Mouse (Mus musculus): ENCODE measurements at regions not wholly inside any gene's neighbourhood (a gene's known extent, or its start where the extent isn't known, plus 50 kb on each side); places are given as distances from the start of the nearest gene placed in this dataset.

DNA sequence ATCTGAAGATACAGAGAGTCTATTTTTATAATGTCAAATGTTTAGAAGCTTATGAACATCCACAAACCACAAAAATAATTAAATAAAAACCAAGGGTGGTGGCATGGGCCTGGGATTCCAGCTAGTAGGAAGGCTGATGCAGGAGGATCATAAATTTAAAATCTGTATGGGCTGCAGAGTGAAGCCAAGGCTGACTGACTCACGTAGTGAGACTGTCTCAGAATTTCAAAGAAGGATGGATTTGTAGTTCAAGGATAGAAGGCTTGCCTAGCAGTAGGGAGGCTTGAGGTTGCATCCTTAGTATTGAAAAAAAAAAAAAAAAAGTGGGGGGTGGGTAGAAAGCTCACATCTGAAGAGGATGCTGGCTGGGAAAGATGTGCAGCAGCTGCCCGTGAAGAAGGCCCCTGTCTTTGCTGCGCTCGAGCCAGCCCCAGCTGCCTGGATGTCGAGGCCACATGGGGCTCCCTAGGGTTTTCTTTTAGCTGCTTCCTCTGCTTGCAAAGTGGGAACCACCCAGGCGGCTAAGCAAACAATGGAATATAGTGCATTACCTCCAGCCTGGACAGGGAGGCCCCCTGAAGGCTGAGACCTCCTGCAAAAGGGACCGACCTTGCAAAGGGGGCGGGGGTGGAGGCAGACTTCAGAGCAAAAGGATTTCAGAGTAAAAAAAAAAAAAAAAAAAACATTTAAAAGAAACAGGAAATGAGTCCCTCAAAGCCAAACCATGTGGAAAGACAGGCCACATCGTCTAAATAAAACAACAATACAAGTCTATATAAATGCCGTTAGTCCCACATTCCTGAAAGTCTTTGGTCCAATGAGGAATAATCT lies 101.3 kb downstream of the Tmco5 start:
- peak; percentile 19 for DNase-seq (ENCODE audit: low spot score)

DNA sequence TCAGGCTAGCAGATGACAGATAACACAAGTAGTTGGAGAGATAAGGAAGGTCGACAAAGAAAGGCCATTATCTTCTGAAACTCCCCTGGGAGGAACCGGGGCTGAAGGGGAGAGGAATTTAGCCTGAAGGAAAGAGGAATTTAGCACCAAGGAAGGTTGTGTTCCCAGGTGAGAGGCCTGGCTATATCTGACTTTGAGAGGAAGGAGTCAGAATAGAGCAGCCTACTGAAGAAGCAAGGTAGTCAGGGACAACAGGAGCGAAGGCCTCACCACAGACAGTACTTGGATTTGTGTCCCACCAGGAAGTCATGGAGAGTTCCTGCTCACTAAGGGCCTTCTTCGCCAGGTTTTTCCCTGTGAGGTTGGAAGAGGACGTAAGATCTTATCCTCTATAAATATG lies 102.2 kb downstream of the Tmco5 start:
- DNase-seq (ENCODE audit: low spot score) = no peak

GRCm38 (mm10) chr2:116983351-116983750 lies 104.9 kb downstream of the Tmco5 start:
- no peak for DNase-seq (ENCODE audit: low spot score)

GRCm38 (mm10) chr2:116983821-116984351 lies 105.4 kb downstream of the Tmco5 start:
- DNase-seq (ENCODE audit: low spot score) = no peak

DNA sequence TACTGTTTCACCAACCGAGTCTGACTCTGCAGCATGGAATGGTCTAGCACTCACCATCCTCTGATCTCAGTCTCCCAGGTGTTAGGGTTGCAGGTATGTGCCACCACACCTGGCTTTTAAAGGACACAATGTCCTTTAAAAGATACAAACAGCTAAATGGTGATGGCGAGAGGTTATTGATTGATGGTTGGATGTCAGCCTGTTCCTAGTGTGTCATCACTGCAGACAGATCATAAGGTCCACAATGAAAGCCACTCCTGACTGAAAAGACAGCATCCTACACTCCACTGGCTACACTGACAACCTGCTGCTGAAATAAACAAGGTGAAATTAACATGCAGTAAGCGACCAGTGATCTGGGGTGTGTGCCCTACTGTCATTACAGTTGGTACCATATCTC lies 106.1 kb downstream of the Tmco5 start:
- DNase-seq (ENCODE audit: low spot score) = no peak

- DNase-seq (ENCODE audit: low spot score) = no peak
Observed at GRCm38 (mm10) chr2:116985549-116985948, 107.1 kb downstream of the Tmco5 start.

GRCm38 (mm10) chr2:116988953-116989674 lies 110.6 kb downstream of the Tmco5 start:
- no peak for DNase-seq (ENCODE audit: low spot score)

DNA sequence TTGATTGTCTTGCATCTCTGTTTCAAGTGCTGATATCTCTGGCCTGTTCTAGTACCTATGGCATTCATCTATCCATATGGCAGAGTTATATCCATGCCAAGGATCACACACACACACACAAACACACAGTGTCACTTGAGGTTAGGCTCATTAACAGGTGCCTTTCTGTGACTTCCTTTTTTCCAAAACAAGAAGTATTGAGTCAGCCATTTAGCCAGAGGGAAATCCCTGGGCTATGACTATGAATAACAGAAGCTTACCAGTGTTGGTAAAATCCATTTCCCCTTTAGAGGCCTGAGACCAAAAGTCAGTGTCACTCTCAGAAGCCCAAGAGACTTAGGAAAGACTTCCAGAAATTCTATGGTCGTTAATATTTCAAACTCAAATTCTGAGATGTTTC lies 111.6 kb downstream of the Tmco5 start:
- DNase-seq (ENCODE audit: low spot score) = no peak

DNA sequence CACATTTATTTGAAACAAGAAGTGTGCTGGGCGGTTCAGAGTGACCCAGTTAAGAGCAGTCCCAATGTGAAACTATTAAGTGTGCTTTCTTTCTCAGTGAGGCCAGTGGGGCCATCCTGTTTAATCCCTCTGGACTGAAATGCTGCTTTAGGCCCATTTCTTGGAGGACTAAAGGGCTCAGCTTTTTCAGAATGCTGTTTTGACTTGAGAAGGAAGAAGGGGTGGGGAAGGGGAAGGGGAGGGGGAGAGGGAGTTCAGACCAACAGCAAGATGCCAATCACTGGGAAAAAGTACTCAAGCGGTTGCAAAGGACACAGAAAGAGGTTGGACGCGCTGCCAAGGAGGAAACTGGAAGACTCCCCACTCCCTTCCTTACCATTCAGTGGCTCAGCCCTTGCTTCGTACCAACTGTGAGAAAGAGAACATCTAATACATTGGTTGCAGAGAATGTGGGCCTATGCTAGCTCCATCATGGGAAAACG lies 113.1 kb downstream of the Tmco5 start:
- no peak for DNase-seq (ENCODE audit: low spot score)

GRCm38 (mm10) chr2:116993724-116994123 lies 115.2 kb downstream of the Tmco5 start:
- DNase-seq (ENCODE audit: low spot score) = no peak

- DNase-seq (ENCODE audit: low spot score) = no peak
Observed at GRCm38 (mm10) chr2:116996302-116996701, 117.8 kb downstream of the Tmco5 start.

DNA sequence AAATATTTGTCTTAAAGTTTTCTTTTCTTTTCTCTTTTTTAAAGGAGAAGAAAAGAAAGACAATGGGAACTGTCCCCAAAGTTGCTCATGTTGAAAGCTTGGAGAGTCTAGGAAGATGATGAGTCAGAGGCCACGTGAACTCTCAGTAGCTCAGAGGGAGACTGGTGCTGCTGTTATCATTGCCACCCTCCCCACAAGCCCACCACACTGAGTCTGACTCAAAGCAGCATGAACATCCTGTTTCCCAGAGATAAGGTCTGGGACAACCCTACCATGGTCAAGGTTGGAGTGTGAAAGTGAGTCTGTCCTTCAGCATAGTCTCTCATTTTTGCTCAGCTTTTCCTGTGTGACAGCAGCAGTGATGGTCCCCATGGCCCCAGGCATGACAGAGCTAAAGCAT lies 120.3 kb downstream of the Tmco5 start:
- no peak for DNase-seq (ENCODE audit: low spot score)

- no peak for DNase-seq (ENCODE audit: low spot score)
Observed at GRCm38 (mm10) chr2:116999592-116999991, 121.1 kb downstream of the Tmco5 start.

- DNase-seq (ENCODE audit: low spot score) = no peak
Observed at GRCm38 (mm10) chr2:117003976-117004375, 117.2 kb upstream of the Spred1 start.

DNA sequence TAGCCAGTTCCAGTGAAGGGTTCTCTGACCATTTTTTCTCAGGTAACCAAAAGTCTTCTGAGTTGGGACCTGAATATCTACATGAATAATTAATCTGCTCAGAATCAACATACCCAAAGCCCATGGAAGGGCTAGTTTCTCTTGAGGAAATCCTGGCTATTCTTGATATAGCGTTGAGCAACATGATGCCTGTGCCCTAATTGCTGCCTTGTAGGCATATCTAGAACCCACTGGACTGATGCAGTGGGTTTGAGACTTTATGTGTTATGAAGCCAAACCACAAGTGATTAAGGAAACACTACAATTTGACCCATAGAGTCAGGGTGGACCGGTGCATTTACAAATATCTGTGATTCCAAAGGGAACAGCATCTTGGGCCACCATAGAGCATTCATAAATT lies 114.3 kb upstream of the Spred1 start:
- DNase-seq (ENCODE audit: low spot score) = no peak

- no peak for DNase-seq (ENCODE audit: low spot score)
Observed at GRCm38 (mm10) chr2:117008922-117009321, 112.3 kb upstream of the Spred1 start.

GRCm38 (mm10) chr2:117010001-117010400 lies 111.2 kb upstream of the Spred1 start:
- DNase-seq (ENCODE audit: low spot score) = no peak

DNA sequence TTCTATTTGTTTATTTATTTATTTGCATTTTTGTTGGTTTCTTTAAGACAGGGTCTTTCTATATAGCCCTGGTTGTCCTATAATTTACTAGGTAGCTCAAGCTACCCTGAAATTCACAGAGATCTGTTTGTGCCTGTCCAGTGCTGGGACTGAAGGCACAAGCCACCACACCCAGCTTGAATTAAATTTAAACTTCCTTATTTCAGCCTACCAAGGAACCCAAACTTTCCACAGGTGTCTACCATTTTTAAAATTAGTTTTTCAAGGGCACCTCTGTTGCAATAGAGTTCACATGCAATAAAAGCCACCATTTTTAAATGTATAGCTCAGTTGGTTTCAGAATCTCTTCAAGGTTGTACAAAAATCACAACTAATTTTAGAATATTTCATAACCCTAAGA lies 110.2 kb upstream of the Spred1 start:
- no peak for DNase-seq (ENCODE audit: low spot score)

- peak; percentile 26 for DNase-seq (ENCODE audit: low spot score)
Observed at GRCm38 (mm10) chr2:117017921-117018651, 103.1 kb upstream of the Spred1 start.

DNA sequence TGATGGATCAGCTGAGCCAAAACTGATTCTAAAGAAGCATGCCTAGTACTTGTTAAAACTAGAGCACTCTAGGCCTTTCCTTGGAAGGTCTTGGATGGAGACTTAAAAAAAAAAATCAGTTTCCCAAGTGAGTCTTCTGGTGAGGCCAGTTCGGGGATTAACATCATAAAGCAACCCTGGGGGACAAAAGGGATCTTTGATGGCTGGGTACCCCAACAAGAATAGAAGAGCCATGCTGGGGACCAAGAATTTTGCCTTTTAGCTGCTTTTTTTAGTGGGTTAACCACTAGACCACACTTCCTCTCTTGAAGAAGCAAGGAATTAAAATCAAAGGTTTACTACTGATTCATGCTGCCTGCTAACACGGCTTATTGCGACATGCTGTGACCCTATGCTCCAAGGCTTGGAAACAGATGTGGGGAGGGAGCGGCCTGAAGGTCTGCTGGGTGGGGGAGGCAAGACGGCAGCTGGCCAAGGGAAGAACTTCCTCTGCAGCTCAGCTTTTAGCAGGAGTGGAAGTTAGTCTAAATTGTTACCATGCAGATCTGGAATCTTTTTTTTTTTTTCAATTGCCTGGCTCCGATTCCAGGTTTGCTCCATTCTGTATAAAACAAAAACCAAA lies 102.1 kb upstream of the Spred1 start:
- peak; percentile 72 for DNase-seq (ENCODE audit: low spot score)

- DNase-seq (ENCODE audit: low spot score) = no peak
Observed at GRCm38 (mm10) chr2:117019552-117019951, 101.6 kb upstream of the Spred1 start.

DNA sequence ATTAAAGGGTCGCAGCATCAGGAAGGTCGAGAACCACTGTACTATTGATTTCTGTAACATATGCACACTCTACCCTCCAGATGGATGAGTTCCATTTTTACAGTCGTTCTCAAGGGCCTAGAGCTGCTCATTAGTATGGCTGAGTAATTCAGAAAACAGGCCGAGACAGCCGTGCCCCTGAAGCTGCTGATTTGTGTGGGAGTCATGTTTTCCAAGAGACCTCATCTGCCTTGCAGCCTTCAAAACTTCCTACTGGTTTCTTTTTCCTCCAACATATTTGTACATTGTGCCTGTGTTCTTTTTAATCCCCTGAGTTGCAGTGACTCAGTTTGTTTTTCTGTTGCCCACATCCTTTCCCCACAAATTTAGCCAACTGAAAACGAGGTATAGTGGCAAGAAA lies 99.4 kb upstream of the Spred1 start:
- no peak for DNase-seq (ENCODE audit: low spot score)

Measured in ovary, postnatal 36 days (tissue).